Mouse (Mus musculus) bone marrow, adult 2 months (tissue): ENCODE measurements around the gene Hoxa4. TPM values are rescaled to one million over a fixed set of nuclear protein-coding genes. Genes with fewer than 3 reads are reported as not detected.
A peak's percentile ranks its signal among the peaks of the same experiment; 100 is the strongest.

Experiments used
- H3K27ac ChIP-seq: fragments of 200-500 bp; 2 replicates; pipeline ENCODE4 v1.5.1; 2012; ENCODE audit warnings: low read depth, mild to moderate bottlenecking, control low read depth, inconsistent platforms, low read length; ENCODE audit not compliant: control insufficient read depth, poor library complexity, insufficient read depth
- H3K4me1 ChIP-seq: fragments of 200-500 bp; 2 replicates; pipeline ENCODE4 v1.6.1; 2011; ENCODE audit warnings: low read length; ENCODE audit not compliant: control insufficient read depth, insufficient read depth
- H3K4me3 ChIP-seq: fragments of 200-500 bp; replicated peaks from 2 replicates; pipeline ENCODE3; 2011; ENCODE audit warnings: mild to moderate bottlenecking, low read depth, low read length, control low read depth; ENCODE audit not compliant: control insufficient read depth
- CTCF ChIP-seq: fragments of 200-500 bp; IDR thresholded peaks from 2 replicates; pipeline ENCODE4 v1.5.1; 2011; ENCODE audit warnings: low read length, control low read depth; ENCODE audit not compliant: control insufficient read depth, insufficient read depth
- POLR2A ChIP-seq: fragments of 200-500 bp; IDR thresholded peaks from 2 replicates; pipeline ENCODE4 v1.6.1; 2011; ENCODE audit warnings: low read depth, mild to moderate bottlenecking, control low read depth, low read length, borderline replicate concordance; ENCODE audit not compliant: control insufficient read depth
- WGBS: fragments of 180-500 bp; shearing (Covaris S2); methylation state at CpG from one replicate; pipeline ENCODE4 v1.1.7; 2018; 5-methylcytosine and 5-hydroxymethylcytosine counted together
- polyA plus RNA-seq: library from polyadenylated mRNA; stranded (reverse); fragments of >200 nt; gene quantifications from 2 replicates; pipeline ENCODE4 v1.2.4, GENCODE M21; 2011; ENCODE audit warnings: low replicate concordance; ENCODE audit not compliant: missing spikeins, insufficient read depth, insufficient read length

The Hoxa4 gene
- polyA plus RNA-seq, 1 experiment, result not detected

GRCm38 (mm10) chr6:52223939-52224760 lies 32.6 kb upstream of the Hoxa4 start:
- TF ChIP-seq CTCF (no peak), POLR2A (no peak)
- Histone ChIP-seq H3K4me3 (no peak overlapping the region), H3K27ac (no peak overlapping the region)

GRCm38 (mm10) chr6:52222729-52223128 lies 31.2 kb upstream of the Hoxa4 start:
- 17% methylated on average over 13 of the region's 13 CpGs for WGBS
- H3K4me1 ChIP-seq, result no peaks in the 10 kb centered on the region

More at GRCm38 (mm10) chr6:52223939-52224760, 32.6 kb upstream of the Hoxa4 start:
- 5% methylated on average over 24 of the region's 24 CpGs for WGBS
- H3K4me1 ChIP-seq, result no peaks in the 10 kb centered on the region

GRCm38 (mm10) chr6:52221993-52222685 lies 30.6 kb upstream of the Hoxa4 start:
- H3K4me3 ChIP-seq, result no peak overlapping the region
- H3K4me1 ChIP-seq, result no peaks in the 10 kb centered on the region
- peak overlapping the region; percentile 18; the same call in 1 of the 2 replicates for H3K27ac ChIP-seq
- 5% methylated on average over 21 of the region's 21 CpGs for WGBS
- TF ChIP-seq POLR2A (no peak), CTCF (no peak)

More at GRCm38 (mm10) chr6:52222729-52223128, 31.2 kb upstream of the Hoxa4 start:
- Histone ChIP-seq H3K4me3 (no peak overlapping the region), H3K27ac (no peak overlapping the region)
- TF ChIP-seq POLR2A (no peak), CTCF (no peak)

- TF ChIP-seq CTCF (peak; percentile 88), POLR2A (peak; percentile 31; the same call in 1 of the 2 replicates)
- under 1% methylated on average over 46 of the region's 46 CpGs for WGBS
- peak within 1 kb of the TSS; percentile 18; the same call in 1 of the 2 replicates for H3K27ac ChIP-seq
- no peaks in the 10 kb centered on the region for H3K4me1 ChIP-seq
- H3K4me3 ChIP-seq, result peak within 1 kb of the TSS; percentile 69
Observed at GRCm38 (mm10) chr6:52221337-52221992, 29.9 kb upstream of the Hoxa4 start, which contains the start of gene Hoxa7. Hoxa7 (minus strand) TSS chr6:52221854.

- H3K27ac ChIP-seq, result no peak overlapping the region
- TF ChIP-seq CTCF, result no peak
- TF ChIP-seq POLR2A, result no peak
- whole genome bisulfite sequencing, result under 1% methylated on average over 12 of the region's 12 CpGs
- H3K4me3 ChIP-seq, result peak overlapping the region; percentile 69
- H3K4me1 ChIP-seq, result no peaks in the 10 kb centered on the region
Observed at GRCm38 (mm10) chr6:52220865-52221310, 29.3 kb upstream of the Hoxa4 start.

- Histone ChIP-seq H3K4me3 (no peak overlapping the region), H3K4me1 (no peaks in the 10 kb centered on the region), H3K27ac (0 out of 2 replicates have a peak overlapping the region, but pooled peaks have one; percentile 4)
- TF ChIP-seq POLR2A (no peak), CTCF (no peak)
- WGBS, result 10% methylated on average over 32 of the region's 32 CpGs
Observed at GRCm38 (mm10) chr6:52220003-52220864, 28.7 kb upstream of the Hoxa4 start.

- 51% methylated on average over 9 of the region's 9 CpGs for WGBS
- H3K27ac ChIP-seq, result no peak overlapping the region
- TF ChIP-seq CTCF (no peak), POLR2A (no peak)
- H3K4me1 ChIP-seq, result no peaks in the 10 kb centered on the region
- no peak overlapping the region for H3K4me3 ChIP-seq
Observed at GRCm38 (mm10) chr6:52219234-52219942, 27.8 kb upstream of the Hoxa4 start.
